Mouse (Mus musculus) heart, adult 18-20 months (tissue): ENCODE results near the gene Prr19. TPM values are rescaled to one million over a fixed set of nuclear protein-coding genes. Genes with fewer than 3 reads are reported as not detected.
"Not testable (repeated sequence)": the region's sequence is repeated elsewhere in the genome, so short reads cannot be mapped to it uniquely, and the experiment has no call there.

Source experiments
- DNase-seq, 2 experiments: peaks; one replicate each; pipeline ENCODE4 v3.0.0; 2021 to 2022; ENCODE audit warnings: mixed read lengths in 1 of 2
- long read RNA-seq, 2 experiments: library from polyadenylated mRNA; stranded (forward); transcript quantifications; one replicate each; pipeline ENCODE4 v2.0.0; 2021
- total RNA-seq, 2 experiments: library from RNA; stranded (reverse); gene quantifications; 2 replicates each; pipeline ENCODE4 v1.2.3; 2021

Prr19 gene
- total RNA-seq = not detected
- long read RNA-seq, experiment 1 = 0 reads
- long read RNA-seq, experiment 2 = 0 reads

DNA sequence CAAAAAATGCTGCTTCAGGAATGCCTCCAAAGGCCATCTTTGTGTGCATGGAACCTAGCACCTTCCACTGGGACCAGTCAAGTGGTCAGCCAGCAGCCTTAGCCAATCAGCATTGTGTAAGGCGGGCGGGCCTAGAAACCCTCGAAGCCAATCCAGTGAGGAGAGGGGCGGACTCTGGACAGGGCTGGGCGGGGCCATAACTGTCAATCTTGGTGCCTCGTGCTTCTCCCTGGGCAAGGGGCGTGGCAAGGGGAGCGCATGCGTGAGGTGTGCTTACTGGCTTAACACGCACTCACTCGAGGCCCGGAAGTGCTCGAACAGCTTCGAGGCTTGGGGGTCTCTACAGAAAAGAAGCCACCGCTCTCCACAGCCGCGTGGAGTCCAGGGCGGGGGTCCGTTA, at the start of gene Prr19:
TSS of gene Prr19 (plus strand) at position 349 of the 400 bp plus-strand sequence.
- DNase-seq = no peak

DNA sequence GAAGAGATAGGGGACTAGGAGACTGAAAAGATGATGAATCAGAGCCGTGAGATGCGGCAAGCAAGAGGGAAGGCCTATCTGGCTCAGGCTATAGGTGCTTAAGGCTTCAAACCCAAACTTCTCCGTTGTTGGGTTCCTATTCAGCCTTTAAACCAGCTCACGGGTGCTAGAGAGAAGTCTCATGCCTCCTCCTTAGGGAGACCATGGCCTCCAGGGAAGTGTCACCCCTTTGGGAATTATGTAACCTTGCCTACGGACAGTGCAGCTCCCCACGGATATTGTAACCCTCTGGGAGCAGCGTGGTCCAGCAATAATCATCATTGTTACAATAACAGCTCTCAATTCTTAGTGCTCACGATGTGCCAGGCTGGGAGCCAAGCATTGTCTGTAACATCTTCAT, 49.4 kb upstream of the Prr19 start:
- DNase-seq = peak in 1 of 2 experiments; percentile 59

DNA sequence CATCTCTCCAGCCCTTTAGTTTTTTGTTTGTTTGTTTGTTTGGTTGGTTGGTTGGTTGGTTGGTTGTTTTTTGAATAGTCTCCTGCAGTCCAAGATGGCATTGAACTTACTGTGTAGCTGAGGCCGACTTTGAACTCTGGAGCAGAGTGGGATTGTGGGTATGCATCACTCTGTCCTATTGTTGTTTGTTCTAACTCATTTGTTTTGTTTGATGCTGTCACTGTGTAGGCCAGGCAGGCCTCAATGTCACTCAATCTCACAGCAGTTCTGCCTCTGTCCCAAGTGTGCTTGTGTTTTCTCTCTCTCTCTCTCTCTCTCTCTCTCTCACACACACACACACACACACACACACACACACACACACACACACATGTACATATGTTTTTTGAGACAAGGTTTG, 39.3 kb upstream of the Prr19 start:
- DNase-seq = no peak

DNA sequence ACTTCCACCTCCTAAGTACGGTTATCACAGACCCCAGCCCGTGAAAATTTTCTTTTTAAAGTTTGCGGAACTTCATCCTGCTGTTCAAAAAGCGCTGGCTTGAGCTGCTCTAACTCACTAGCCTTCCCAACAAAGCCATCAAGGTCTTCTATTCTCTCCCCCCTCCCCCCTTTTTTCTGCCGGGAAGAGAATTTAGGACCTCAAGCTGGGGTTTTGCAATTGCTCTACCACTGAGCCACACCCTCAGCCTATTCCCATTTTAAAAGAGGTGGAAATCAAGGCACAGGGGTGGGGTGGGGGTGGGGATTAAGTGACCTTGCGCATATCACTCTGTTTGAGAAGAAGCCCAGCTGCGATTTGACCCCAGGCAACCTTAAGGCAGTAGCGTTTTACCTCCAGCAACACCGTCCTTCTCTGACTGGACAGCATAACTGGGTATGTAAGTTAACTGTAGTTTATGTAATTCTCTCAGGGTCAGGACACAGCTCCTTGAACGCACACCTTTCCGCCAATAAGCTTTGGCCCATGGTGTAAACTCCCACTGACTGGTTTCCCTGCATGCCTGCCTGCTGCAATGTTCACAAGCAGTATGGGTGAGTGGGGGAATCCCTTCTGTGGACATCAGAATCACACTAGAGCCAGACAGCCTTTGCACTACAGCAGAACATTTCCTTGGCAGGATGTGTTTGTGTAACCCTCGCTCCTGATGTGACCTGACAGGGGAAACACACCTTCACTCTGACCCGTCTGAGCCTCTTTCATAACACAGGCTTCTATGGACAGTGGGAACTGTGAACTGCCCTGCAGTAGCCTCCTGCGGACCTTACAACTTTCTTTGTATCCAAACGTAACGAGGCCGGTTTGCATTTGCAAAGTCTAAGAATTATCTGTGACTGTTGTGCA, 37.0 kb upstream of the Prr19 start:
- DNase-seq = no peak

DNA sequence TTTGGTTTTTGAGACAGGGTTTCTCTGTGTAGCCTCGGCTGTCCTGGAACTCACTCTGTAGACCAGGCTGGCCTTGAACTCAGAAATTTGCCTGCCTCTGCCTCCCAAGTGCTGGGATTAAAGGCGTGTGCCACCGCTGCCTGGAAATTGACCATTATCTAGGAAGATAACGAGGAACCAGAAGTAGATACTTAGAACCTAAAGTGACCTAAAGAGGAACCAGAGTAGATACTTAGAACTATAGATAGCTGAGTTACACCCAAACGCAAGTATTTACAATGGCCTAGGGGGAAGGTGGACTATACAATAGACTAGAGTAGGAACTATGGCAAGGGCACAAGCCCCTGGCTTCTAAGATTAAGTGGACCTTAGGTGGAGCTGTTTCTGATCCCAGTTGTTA, 35.5 kb upstream of the Prr19 start:
- DNase-seq = not testable (repeated sequence)

DNA sequence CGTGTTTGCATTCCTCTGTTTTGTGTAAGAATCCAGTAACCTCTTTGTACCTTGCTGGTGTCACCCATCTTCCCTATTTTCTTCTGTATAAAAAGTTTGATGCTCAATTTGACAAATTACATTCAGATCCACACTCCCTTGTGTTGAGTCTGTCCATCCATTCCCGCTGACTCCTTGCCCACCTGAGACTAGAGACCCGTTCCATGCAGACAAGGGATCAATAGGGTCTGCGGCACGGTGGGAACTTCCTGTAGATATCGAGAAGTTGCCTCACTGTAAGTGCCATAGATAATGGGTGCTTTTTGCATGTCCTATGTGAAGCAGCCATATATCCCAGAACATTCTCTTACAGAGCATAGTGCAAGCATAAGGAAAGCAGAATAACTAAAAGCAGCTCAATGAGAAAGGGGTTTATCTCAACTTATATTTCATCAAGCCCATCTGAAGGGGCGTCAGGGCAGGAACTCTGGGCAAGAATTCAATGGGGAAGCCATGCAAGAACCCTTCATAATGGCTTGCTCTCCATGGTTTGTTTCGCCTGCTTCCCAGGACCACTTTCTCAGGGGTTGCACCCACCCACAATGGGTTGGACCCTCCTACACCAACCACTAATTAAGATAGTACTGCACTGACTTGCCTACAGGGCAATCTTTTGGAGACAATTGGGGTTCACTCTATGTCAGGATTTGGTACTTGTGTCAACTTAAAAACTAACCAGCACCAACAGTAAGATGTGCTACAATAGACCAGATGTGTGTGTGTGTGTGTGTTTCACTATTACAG, 34.8 kb upstream of the Prr19 start:
- DNase-seq = no peak

DNA sequence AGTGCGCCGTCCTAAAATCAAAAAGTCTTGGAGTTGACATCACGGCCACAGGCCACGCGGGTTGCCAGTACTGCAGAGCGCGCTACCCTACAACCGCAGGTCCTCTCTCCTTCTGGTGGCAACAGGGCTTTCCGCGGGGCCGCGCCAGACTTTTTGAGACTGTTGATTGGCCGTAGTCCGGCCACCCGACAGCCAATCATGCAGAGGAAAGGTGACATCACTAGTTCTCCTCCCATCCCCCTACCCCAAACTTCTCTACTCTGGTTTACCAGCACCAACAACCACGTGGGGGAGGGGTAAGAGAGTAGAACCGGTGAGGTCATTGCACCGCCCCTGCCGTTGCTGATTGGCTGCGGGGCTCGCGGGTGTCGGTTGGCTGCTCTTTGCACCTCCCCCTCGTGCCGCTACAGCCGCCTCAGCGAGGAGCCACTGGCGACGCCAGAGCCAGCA, 33.9 kb upstream of the Prr19 start, which contains the start of gene Cic:
TSS of gene Cic (plus strand) at position 404 of the 450 bp plus-strand sequence.
- DNase-seq = peak in 1 of 2 experiments; percentile 100

DNA sequence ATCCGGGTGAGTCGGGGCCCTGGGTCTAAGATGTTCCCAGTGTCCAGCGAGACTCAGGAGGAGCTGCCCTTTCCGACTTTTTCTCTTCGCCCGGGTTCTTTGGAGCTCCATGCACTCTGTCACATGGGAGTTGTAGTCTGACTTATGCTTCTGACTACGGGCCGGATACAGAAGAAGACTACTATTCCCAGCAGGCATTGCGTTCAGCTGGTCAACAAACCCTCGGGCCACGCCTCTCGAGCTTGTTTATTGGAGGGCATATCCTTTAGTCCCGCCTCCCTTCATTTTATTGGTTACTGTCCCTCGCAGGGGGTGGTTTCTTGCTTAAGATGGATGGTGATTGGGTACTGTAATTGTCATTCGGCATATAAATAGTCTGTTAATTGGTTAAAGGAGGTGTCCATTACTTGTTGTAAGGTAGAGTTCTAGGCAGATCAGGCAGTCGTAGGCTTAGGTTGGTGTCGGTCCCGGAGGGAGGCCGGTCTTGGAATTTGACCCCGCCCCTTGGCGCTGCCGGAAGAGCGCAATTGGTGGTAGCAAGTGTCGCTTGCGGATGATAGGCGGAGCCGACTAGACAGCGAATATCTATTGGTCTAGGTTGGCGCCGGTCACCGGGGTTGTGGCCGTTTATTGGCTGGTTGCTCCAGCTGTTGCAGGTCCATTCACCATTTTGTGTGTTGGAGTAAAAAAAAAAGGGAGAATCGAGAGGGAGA, 33.3 kb upstream of the Prr19 start:
- peak; percentile 99 to 100 for DNase-seq

DNA sequence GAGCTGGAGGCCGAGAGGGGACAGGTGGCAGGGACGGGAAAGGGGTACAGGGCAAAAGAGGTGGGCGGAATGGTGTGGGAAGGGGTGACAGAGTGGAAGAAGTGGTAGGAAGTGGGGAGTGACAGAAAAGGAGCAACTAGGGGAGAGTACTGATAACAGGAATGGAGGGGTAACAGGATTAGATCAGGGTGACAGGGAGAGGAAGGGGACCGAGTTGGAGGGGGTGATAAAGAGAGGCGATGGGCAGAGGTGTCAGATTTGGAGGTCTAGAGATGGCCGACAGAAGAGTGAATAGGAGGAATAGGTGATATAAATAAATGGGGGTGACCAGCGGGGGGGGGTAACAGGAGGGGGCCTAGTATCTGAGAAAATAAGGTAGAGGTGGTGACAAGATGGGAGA, 32.6 kb upstream of the Prr19 start:
- DNase-seq = no peak

DNA sequence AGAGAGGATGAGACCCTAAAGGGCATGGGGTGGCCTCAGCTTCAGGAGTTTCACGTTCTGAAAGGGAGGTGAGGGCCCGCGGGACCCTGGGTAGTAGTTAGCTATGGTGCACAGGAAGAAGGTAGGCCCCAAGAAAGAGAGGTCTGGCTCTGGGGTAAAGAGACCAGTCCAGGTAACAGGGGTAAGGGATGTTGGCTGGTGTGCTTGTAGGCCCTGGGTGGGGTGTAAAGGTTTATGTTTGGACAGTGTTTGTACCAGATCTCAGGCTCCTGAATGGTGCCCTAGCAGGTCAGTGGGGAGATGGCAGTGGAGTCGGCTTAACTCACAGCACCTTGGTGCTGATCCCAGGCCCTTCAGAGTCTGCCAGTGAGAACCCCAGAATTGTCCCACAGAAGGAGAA, 32.2 kb upstream of the Prr19 start:
- DNase-seq = no peak

DNA sequence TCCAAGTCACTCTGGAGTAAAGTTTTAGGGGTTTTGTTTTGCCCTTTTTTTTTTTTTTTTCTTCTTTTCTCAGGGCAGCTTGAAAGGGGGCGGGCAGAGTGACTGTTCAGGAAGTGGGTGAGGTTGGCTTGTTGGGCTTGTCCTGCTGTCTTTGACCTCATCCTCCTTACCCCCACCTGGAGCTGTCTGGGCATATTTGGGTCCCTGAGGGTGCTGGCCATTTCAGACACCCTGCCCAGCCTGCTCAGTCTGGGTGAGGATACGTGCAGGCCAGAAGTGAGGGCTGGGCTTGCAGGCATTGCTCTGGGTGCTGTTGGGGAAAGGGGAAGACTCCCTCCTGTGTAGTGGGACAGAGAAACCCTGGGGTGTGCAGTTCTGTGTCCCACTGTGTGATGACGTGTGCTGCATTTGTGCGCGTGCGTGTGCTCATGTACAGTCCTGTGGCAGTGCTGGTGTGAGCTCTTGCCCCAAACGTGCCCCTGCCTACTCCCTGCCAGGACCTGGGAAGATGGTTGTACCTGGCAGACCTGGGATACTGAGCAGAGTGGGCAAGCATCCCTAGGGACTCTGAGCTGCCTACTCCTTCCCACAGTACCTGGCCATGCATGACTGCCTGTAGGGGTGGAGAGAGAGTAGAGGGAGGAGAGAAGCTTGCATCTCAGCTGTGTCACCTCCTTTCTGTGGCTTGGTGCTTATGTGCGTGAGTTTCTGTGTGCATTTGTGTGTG, 31.5 kb upstream of the Prr19 start:
- DNase-seq = peak in 1 of 2 experiments; percentile 42

DNA sequence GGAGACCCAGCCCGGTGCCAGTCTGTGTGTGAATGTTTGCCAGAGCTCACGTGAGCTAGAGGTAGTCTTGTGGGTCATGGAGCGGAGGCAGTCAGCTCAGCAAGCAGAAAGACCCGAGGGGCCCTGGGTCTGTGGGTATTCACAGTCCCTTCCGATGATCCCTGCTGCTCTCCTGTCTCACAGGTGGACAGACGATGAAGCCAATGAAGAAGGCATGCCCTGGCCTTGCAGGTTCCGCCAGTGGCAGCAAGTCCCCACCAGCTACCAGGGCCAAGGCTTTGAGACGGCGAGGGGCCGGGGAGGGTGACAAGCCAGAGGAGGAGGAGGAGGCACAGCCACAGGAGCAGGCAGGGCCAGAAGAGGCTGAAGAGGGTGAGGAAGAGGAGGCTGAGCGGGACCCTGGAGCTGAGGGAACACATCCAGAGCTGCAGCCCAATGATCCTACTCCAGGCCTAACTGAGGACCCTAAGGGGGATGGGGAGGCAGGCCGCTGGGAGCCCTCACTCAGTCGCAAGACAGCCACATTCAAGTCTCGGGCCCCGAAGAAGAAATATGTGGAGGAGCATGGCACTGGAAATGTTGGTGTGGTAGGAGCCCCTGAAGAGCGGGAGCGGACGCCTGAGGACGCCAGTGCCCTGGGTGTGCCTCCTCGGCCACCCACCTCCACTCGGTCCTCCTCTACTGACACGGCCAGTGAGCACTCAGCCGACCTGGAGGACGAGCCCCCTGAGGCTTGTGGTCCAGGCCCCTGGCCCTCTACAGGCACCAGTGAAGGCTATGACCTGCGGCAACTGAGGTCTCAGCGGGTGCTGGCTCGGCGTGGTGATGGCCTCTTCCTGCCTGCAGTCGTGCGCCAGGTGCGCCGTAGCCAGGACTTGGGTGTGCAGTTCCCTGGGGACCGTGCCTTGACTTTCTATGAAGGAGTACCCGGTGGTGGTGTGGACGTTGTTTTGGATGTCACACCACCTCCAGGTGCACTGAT, 30.3 kb upstream of the Prr19 start:
- no peak for DNase-seq

DNA sequence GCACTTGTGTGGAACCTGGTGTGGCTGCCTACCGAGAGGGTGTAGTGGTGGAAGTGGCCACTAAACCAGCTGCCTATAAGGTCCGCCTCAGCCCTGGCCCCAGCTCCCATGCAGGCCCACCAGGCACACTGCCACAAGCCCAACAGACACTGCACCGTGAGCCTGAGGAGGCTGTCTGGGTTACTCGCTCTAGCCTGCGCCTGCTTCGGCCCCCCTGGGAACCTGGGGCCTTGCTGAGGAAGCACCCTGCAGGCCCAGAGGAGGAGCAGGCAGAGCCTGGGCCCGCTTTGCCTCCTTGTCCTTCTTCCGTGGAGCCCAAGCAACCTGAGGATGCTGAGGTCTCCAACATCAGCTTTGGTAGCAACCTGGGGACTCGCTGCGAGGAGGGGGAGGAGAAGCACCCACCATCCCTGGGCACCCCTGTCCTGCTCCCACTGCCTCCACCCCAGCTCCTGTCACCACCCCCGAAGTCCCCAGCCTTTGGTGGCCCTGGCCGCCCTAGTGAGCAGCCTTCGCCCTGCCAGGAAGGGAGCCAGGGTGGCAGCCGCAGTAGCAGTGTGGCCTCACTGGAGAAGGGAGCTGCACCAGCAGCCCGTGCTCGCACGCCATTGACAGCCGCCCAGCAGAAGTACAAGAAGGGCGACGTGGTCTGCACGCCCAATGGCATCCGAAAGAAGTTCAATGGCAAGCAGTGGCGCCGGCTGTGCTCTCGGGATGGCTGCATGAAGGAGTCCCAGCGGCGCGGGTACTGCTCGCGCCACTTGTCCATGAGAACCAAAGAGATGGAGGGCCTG, 29.4 kb upstream of the Prr19 start:
- DNase-seq = no peak

DNA sequence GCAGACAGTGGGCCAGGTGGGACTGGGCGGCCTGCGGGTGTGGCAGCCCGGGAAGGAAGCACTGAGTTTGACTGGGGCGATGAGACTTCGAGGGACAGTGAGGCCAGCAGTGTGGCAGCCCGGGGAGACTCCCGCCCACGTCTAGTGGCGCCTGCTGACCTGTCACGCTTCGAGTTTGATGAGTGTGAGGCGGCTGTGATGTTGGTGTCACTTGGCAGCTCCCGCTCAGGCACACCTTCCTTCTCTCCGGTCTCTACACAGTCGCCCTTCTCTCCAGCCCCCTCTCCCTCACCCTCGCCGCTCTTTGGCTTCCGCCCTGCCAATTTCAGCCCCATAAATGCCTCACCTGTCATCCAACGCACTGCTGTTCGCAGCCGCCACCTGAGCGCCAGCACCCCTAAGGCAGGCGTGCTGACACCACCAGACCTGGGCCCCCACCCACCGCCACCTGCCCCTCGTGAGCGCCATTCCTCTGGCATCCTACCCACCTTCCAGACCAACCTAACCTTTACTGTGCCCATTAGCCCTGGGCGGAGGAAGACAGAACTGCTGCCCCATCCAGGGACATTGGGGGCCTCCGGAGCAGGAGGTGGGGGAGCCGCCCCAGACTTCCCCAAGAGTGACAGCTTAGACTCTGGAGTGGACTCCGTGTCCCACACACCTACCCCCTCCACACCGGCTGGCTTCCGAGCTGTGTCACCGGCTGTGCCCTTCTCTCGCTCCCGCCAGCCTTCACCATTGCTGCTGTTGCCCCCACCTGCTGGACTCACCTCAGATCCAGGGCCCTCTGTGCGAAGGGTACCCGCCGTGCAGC, 28.6 kb upstream of the Prr19 start:
- DNase-seq = no peak

DNA sequence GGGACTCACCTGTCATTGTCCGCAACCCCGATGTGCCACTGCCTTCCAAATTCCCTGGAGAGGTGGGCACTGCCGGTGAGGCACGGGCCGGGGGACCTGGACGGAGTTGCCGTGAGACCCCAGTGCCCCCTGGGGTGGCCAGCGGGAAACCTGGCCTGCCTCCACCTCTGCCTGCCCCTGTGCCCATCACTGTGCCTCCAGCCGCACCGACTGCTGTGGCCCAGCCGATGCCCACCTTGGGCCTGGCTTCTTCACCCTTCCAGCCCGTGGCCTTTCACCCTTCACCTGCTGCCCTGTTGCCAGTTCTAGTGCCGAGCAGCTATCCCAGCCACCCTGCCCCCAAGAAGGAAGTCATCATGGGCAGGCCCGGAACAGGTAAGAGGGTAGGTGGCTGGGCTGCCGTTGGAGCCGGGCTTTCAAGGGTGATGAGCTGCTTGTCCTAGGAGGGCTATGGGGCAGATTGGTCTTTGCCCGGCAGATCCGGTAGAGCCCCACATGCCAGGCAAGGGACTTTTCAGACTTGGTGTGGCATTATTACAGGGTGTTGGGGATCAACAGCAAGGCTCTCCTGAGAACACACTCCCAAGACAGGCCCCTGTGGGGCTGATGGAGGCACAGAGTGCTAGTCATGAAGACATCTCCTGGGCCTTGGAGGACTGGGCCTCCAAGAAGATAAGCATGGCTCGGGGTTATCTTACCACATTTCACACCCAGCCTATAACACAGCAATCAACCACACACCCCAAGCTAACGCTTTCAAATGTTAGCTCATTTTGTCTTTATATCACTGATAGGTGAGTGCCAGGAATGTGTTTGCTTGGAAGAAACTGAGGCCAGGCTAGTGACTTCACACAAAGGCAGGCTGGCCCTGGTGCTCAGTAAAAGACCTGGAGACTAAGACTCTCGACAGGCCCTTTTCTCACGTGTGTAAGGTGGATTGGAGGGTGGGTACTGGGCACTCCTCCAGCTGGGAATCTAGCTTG, 27.7 kb upstream of the Prr19 start:
- DNase-seq = peak in 1 of 2 experiments; percentile 7

DNA sequence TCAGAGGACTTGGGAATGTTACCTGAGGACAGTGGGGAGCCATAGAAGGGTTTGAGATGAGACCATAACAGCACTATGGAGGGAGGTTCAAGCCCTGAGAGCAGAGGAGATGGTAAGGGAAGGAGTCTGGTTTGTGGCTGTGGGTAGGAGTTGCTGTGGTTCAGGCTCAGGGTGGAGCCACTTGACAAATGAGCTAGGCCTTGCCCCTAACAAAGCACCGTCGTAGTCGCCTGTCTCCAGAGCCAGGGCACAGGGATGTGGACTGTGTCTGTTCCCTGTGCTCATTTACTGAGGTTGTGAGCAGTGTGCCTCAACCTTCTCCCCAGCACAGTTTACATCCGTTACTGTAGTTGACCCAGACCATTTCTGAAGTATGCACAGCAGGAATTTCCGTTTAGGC, 26.6 kb upstream of the Prr19 start:
- no peak for DNase-seq

DNA sequence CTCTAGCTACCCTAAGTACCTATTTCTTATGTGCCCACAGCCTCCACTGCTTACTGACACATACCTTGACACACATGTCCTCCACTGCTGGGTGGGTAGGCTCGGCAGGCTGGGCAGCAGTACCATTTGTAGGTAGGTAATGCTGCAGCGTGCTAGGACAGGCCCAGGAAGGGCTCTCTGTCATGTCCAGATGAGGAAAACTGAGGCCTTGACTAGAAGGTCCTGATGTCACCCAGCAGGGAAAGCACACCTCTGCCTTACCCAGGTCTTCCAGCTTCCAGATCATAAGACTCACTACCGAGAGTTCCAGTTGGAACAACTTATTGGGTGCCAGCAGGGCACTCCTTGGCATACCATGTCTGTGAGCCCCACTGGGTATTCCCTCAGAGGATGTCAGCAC, 26.2 kb upstream of the Prr19 start:
- DNase-seq = no peak
